Mouse (Mus musculus) megakaryocyte, embryonic 14.5 days (primary cell): Measurements from ENCODE around the gene Tead1.

Experiments used
- FLI1 ChIP-seq: IDR thresholded peaks from 2 replicates; pipeline ENCODE4 v1.6.1; 2012; ENCODE audit warnings: low read length, inconsistent platforms, mixed read lengths
- GATA1 ChIP-seq: IDR thresholded peaks from 3 replicates; pipeline ENCODE4 v1.6.1; 2012; ENCODE audit warnings: mixed read lengths, low read length, inconsistent platforms, borderline replicate concordance

GRCm38 (mm10) chr7:112747836-112748235 is 68.7 kb downstream of the Tead1 start:
- TF ChIP-seq GATA1 (no peak), FLI1 (no peak)
